Mouse (Mus musculus): ENCODE measurements at regions not wholly inside any gene's neighbourhood (a gene's known extent, or its start where the extent isn't known, plus 50 kb on each side); places are given as distances from the start of the nearest gene placed in this dataset.

DNA sequence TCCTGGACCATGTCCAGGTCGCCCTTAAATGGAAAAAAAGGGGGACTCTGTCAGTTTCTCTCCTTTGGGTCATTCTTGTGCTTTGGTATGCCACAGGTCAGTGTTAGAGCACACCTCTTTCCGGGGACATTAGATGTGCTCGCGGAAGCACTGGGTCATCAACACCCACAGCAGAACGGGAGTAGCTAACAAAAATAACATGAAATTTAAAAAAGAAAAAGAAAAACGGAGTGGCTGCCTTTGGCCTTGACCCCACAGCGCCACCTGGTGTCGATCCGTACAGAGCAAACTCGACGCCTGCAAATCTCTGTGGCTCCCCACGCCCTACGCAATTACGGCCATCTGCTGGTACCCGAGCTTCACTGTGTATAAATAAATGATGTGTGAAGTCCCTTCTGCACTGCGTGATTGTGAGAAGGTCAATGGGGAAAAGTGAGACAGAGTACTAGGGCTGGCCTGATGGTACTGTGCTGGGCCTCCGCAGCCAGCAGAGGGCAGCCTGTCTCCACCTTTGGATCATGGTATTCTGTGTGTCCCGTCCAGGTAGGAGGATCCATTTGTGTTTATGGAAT is 99.0 kb upstream of the Slc7a12 start:
- TF ChIP-seq CTCF (IDR thresholded peaks at IDR 0.05; ENCODE audit: borderline replicate concordance, insufficient read depth, low read depth, low read length) (peak; percentile 43), POLR2A (IDR thresholded peaks at IDR 0.05; ENCODE audit: borderline replicate concordance, insufficient read depth, low read length) (no peak)

All from cerebellum, adult 2 months (tissue).